Mouse (Mus musculus) monocyte, adult 5-6 weeks (primary cell): Measurements from ENCODE around the gene 2010111I01Rik. TPM values are rescaled to one million over a fixed set of nuclear protein-coding genes. Genes with fewer than 3 reads are reported as not detected.
"Not testable (repeated sequence)": the region's sequence is repeated elsewhere in the genome, so short reads cannot be mapped to it uniquely, and the experiment has no call there.

ENCODE experiments used
- ATAC-seq: fragments of 153-309, 156-312 bp; replicated peaks from 2 replicates; pipeline ENCODE4 v1.8.0; 2017; ENCODE audit warnings: mild to moderate bottlenecking; ENCODE audit not compliant: low TSS enrichment, insufficient number of reproducible peaks, severe bottlenecking, poor library complexity, low FRiP score
- total RNA-seq: library from RNA; stranded (forward); fragments of 200-1000, 200-491, 200-594 nt; gene quantifications from 3 replicates; pipeline ENCODE4 v1.2.3, GENCODE M21; 2017

The 2010111I01Rik gene
- total RNA-seq, 1 experiment from 2014 or later: 31.3 TPM

- ATAC-seq: no peak; the same call in 1 of the 2 replicates
Observed at GRCm38 (mm10) chr13:63330236-63330860, 365.7 kb downstream of the 2010111I01Rik start.

GRCm38 (mm10) chr13:63331379-63331778 is 366.7 kb downstream of the 2010111I01Rik start:
- ATAC-seq: no peak

GRCm38 (mm10) chr13:63332576-63333300 is 368.0 kb downstream of the 2010111I01Rik start:
- peak; percentile 54; the same call in 1 of the 2 replicates for ATAC-seq

GRCm38 (mm10) chr13:63335421-63336134 is 370.9 kb downstream of the 2010111I01Rik start:
- ATAC-seq: no peak

- ATAC-seq: no peak
Observed at GRCm38 (mm10) chr13:63336335-63336734, 371.6 kb downstream of the 2010111I01Rik start.

- no peak for ATAC-seq
Observed at GRCm38 (mm10) chr13:63337239-63337960, 372.7 kb downstream of the 2010111I01Rik start.

- ATAC-seq: no peak
Observed at GRCm38 (mm10) chr13:63339946-63340345, 375.3 kb downstream of the 2010111I01Rik start.

GRCm38 (mm10) chr13:63342781-63343180 is 378.1 kb downstream of the 2010111I01Rik start:
- no peak for ATAC-seq

GRCm38 (mm10) chr13:63344481-63344880 is 379.8 kb downstream of the 2010111I01Rik start:
- ATAC-seq: no peak

- no peak for ATAC-seq
Observed at GRCm38 (mm10) chr13:63345476-63346225, 381.0 kb downstream of the 2010111I01Rik start.

GRCm38 (mm10) chr13:63347639-63348038 is 382.9 kb downstream of the 2010111I01Rik start:
- ATAC-seq: no peak

- no peak for ATAC-seq
Observed at GRCm38 (mm10) chr13:63350076-63350475, 385.4 kb downstream of the 2010111I01Rik start.

- not testable (repeated sequence) for ATAC-seq
Observed at GRCm38 (mm10) chr13:63353312-63353711, 388.6 kb downstream of the 2010111I01Rik start.

- no peak for ATAC-seq
Observed at GRCm38 (mm10) chr13:63356101-63356500, 391.4 kb downstream of the 2010111I01Rik start.

GRCm38 (mm10) chr13:63356558-63356957 is 391.9 kb downstream of the 2010111I01Rik start:
- ATAC-seq: 0 out of 2 replicates have a peak, but pooled peaks have one; percentile 56

GRCm38 (mm10) chr13:63359393-63359792 is 394.7 kb downstream of the 2010111I01Rik start:
- ATAC-seq: no peak

- ATAC-seq: no peak
Observed at GRCm38 (mm10) chr13:63360111-63360885, 395.6 kb downstream of the 2010111I01Rik start.
